Mouse (Mus musculus) mesoderm, embryonic 11.5 days (tissue): ENCODE results near the gene Tsga10ip.
"Not testable (repeated sequence)": the region's sequence is repeated elsewhere in the genome, so short reads cannot be mapped to it uniquely, and the experiment has no call there.

Experiments
- DNase-seq: peaks from one replicate; pipeline ENCODE4 v3.0.0-alpha.2; 2012; ENCODE audit warnings: low read depth, low spot score

The Tsga10ip gene

DNA sequence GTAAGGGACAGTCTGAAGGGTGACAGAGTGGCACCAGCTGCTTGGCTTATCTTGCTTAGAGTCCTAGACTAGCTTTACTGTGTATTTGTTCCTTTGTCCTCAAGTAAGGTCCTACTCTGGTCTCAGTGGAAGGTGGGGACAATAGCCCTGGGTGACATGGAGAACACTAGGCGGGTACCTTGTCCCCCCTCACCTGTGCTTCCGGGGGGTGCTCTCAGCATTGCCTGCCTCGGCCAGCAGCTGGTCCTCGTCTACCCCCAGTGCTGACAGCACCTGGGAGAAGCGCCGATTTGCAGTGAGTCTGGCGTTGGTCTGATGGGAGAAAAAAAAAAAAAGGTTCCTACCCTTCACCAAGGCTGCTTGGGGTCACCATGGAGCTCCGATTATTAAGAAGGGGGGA is 11.9 kb downstream of the Tsga10ip start:
- DNase-seq, result no peak

DNA sequence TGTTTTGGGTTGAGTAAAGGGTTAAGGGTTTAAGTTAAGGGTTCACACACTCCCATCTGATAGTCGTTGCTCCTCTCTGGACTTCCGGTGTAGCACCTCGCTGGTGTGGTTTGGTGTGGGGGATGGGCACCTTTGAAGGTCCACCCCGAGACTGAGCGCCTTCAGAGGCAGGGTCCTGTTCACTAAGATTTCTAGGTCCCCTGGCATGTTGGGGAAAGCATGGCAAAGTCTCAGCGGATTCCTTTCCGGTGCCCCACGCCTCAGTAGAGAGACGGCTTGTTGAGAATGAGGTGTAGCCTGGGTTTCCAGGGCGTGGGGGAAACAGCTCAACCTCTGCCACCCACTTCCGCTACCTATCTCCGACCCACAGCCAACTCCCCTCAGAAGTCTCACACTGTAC is 12.7 kb downstream of the Tsga10ip start:
- no peak for DNase-seq

DNA sequence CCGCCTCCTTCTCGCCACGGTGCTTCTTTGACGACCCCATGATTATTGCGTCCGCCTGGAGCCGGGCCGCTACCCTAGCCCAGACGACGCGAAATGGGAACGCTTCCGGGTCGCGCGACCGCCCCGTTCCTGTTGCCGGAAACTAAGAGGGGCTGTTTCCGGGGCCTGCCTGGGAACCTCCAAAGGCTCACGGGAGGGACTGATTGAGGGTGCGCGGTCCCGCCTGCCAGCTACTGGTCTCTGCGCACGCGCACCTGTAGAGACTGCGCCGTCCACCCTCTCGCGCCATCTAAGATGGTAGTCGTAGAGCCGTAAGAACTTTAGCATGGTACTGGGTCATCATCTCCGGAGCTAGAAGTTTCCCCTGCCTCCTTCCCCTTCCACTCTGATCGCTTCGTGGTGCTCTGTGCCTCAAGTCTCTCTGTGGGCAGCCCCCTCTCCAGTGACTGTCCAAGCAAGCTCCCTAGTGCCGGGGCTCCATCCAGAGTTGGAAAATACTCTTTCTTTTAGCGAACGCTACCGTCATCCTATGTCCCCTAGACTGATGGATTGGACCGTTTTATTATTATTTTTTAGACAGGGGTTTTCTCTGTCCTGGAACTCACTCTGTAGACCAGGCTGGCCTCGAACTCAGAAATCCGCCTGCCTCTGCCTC is 13.6 kb downstream of the Tsga10ip start, which contains the start of gene Sart1:
Sart1 (minus strand) TSS at position 116 of the 655 bp plus-strand sequence.
- peak; percentile 96 for DNase-seq

DNA sequence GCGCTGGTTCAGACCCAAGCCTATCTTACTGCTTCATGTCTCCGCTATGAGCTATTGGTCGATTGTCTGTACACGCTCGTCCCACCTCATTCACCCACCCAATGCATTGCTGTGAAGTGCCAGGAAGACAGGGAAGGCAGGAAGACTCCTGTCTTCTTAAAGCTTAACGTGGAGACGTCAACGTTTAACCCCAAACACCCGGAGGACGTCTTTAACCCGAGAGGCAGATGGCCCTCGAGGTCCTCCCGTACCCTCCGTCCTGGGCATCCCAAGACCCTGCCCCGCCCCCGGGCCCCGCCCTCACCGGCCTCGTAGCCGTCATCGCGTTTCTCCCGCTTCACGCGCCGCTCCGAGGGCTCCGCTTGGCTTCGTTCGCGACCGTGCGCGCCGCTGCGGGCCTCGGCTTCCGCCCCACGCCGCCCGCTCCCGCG is 14.3 kb downstream of the Tsga10ip start:
- no peak for DNase-seq

DNA sequence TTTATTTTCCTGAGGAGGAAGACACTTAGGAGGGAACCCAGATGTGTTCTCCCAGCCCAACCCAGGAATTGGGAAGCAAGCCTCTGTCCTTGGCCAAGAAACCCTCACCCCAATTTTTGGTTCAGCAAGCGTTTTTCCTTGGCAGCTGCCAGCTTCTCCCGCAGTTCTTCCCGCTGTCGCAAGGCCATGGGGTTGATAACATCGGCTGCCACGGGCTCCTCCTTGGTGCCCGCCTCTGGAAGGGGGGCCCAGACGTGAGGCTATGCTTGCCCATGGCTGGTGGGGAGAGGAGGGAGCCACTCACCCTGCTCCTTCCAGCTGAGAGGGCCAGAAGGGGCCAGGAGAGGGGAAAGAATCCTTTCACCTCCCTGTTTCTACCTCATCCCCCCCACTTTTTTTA is 17.6 kb downstream of the Tsga10ip start:
- DNase-seq, result no peak

DNA sequence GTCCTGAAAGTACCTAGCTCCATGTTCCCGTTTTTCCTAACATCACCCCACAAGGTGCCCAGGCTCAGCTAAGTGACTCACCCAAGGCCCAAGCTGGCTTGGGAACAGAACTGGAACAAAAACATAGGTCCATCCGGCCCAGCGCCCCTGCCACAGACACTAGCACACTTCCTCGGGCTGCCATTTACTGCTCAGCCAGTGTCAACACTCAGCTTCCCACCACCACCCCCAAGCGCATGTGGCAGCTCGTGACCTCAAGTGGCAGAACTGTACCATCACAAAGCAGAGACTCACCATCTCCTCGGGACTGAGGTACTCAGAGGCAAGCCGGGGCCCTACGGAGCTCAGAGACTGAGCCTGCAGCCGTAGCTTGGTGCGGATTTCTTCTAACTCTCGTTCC is 19.0 kb downstream of the Tsga10ip start:
- DNase-seq, result no peak

DNA sequence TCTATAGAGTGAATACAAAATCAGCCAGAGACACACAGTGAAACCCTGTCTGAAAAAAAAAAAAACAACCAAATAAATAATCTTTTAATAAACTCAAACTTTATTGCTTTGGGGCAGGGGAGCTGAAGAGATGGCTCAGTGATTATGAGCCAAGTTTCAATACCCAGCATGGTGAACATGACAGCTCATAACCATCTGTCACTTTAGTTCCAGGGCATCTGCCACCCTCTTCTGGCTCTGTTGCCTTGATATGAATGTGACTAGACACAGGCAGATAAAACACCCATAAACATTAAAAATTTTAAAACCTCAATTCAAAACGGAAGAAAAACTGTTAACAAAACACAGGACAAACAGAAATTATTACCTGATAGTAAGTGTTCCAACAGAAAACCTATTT is 24.9 kb downstream of the Tsga10ip start:
- no peak for DNase-seq

DNA sequence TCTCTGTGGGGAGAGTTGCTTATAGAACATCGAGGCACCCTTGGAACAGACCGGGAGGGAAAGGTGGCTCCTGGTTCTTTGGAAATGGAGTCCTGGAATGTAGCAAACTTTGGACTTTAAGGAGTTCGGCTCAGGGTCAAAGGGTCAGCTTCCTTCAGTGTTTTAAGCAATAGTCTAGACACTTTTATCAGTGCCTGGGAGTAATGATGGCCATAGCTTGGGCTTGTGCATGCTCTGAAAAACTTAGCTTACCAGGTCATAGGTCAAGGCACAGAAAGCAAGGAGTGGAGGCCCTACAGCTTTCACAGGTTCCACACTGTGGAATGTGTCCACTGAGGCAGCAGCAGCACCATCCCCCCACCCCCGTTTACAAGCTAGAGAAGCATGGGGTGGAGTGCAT is 27.6 kb downstream of the Tsga10ip start:
- DNase-seq, result no peak

DNA sequence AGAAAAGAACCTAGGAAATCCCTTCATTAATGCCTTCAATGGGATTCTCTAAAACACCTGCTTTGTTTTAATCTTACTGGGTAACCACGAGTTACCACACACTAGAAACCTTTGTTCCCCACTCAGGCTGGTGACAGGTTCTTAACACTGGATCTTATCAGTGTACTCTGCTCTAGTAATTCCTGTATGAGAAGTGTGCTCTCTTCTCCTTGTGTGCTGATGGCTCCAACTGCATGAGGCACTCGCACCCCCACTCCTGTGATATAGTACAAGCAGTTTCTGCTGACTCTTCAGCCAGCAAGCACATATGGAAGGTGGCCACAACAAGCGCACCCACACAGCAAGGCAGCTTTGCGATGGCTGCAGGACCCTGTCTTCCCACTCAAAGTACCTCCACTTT is 28.1 kb downstream of the Tsga10ip start:
- DNase-seq, result no peak

DNA sequence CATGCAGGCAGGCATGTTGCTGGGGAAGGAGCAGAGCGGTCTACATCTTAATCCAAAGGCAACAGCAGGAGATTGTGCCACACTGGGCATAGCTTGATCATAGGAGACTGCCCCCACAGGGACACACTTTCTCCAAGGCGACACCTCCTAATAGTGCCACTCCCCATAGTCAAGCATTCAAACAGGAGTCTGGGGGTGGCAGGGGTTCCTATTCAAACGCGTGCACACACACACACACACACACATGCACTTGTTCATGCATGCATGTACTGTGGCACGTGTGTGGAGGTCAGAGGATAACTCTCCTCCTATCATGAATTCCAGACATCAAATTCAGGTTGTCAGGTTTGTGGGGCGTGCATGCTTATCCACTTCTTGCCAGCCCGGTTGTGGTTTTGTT is 29.6 kb downstream of the Tsga10ip start:
- no peak for DNase-seq

DNA sequence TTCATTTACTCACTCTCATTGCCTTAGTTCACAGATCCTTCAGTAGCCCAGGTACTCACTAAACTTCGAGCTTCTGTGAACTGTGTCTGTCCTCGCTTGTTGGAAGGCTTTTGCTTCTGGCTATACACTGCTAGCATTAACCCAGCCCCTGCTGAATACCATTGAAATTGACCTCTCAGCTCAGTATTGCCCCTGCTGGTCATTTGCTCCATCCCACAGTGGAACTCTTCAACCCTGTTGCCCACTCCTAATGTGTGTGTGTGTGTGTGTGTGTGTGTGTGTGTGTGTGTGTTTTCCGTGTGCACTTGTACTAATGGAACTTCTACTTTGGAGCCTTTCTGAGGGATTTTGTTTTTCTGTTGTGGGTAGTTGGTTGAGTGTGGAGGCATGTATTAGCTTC is 31.4 kb downstream of the Tsga10ip start:
- no peak for DNase-seq

DNA sequence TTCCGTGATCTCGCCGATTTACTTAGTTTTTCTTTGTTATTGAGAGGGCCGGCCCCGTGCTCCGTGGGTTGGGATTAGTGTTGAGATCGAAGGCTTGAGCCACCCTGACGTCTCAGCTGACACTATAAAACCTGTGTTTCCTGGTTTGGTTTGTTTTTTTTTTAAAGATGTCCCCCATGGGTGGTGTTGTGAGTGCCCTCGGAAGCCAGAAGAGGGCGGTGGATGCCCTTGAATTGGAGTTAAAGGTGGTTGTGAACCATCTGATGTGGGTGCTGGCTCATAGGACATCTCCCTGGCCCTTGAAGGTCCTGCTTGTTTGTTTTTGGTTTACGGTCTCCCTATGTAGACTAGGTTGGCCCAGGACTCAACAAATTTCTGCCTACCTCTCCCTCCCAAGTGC is 34.9 kb downstream of the Tsga10ip start:
- no peak for DNase-seq

DNA sequence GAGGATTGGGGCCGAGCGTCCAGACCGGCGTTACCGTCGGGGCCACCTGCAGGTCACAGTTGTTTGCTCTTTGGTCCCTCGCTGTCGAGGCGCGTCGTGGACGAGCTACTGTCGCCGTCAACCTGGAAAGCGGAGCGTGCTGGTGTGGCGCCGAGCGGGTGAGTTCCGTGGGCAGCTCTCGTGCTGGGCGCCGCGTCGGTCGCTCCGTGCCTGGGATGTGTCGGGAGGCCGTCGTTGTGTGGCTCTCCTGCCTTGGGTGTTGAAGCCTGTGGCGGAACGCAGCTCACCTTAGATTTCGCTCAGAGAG is 35.3 kb downstream of the Tsga10ip start, which contains the start of gene Banf1:
Banf1 (minus strand) TSS at position 116 of the 307 bp plus-strand sequence.
- no peak for DNase-seq

DNA sequence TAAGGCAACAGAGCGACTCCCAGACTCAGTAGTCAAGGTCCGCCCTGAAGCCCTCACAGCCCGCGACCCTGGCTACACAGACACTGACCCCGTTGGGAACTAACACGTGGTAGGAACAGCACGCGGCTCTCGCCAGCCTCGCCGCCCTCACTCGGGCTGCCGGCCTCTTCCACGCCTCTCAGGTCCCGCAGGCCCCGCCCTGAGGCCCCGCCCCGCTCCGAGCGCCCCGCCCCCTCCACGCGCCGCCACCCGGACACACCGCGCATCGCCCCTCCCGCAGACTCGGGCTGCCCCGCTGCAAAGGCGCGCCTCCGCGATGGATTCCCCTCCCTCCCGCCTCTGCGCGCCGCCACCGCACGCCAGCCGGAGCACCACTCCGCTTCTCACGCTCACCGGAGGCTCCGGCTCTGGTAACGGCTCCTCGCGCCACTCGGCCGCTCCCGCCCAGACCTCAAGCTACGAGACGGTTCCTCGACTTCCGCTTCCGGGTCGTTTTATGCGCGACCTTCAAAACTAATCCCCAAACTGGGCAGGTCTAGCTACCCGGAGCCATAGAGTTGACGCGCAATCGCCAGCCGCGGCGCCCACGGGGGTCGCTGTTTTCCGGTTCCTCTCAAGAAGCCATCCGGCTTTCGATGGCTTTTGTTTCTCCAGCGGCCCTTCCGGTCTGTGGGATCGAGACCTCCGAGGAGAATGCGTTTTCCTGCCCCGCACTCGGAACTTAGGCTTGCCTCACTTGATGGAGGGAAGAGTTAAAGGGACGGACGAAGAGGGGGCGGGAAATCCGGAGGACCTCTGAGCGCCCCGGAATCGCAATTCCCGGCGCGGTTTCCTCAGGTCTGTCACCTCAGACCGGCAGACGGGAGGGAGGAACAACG is 35.9 kb downstream of the Tsga10ip start, which contains the start of gene Eif1ad:
Eif1ad (plus strand) TSS at position 567 of the 878 bp plus-strand sequence.
- peak; percentile 98 for DNase-seq

DNA sequence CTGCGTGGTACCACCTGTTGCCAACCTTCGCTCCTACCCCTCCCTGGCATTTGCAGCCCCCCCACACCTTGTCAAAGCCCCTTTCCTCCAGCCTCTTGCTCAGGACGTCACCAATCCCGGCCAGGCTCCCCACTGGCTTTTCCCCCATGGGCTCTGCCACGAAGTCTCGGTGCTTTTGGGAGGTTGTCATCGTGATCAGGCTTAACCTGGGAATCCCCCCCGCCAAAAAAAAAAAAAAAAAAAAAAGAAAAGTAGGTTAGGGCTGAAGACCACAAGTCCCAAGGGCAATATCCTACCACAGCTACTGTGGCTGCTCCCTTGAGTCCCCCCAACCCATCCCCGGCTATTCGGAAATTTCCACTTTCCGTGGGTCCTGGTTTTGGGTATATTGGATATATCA is 36.6 kb downstream of the Tsga10ip start:
- no peak for DNase-seq

DNA sequence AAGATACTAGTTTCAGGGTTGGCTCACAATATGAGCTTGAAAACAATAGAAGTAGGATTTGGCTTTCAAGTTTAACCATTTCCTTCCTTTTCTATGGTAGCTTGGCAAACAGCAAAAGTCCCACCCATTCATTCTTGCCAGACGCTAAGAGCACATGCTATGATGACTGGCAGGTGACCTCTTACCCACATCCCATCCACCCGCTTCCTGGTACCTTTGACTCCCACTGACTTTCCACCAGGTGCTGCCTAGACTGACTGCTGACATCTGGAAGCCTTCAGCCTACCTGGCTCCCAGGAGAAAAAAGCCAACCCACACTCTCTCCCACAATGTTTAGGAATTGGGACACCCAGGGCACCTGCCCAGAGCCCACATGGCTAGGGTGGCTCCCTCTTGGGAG is 38.2 kb downstream of the Tsga10ip start:
- no peak for DNase-seq

DNA sequence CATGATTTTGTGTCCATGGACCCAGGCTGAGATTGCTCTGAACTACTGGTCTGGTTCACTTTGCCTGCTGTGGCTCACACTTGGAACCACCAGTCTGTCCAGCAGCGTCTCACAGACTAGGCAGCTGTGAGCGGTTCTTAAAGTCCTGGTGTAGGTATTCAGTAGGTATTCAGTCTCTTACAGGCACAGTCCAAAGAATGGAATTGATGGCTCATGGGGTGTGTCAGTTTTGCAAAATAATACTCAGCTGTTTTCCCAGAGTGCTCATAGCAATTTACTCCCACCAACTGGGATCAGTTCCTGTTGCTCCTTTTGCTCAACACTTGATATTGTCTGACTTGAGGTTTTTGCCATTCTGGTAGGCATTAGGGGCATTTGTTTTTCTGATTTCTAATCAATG is 40.1 kb downstream of the Tsga10ip start:
- no peak for DNase-seq

DNA sequence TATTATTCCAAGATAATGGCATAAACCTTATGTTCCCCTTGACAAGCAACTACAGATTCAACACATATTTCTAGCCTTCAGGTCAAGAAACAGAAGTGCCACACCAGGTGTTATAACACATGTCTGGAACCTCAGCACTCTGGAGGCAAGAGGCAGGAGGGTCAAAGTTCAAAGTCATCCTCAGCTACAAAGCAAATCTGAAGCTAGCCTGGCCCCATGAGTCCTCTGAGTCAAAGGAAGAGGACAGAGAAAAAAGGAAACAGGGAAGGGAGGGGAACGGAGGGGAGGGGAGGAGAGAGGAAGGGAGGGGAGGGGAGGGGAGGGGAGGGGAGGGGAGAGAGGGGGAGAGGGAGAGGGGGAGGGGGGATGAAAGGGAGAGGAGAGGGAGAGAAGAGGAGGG is 46.2 kb downstream of the Tsga10ip start:
- DNase-seq, result no peak

DNA sequence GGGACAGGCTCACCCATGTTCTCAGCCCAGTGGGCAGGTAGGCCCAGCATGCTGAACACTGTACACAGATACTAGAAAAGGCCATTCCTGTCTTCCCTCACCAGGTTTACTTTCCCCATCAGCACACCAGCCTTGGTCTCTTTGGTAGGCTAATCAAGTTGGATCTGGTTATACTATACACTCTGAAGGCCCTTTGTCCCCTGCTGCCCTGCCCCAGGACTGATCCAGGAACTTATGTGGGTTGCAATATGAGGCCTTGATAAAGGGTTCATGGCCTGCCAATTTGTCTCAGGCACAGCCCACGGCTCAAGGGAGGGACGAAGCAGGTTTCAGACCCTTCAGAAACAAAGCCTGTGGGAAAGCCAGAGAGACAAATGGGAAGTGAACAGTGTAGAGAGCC is 48.7 kb downstream of the Tsga10ip start:
- no peak for DNase-seq

DNA sequence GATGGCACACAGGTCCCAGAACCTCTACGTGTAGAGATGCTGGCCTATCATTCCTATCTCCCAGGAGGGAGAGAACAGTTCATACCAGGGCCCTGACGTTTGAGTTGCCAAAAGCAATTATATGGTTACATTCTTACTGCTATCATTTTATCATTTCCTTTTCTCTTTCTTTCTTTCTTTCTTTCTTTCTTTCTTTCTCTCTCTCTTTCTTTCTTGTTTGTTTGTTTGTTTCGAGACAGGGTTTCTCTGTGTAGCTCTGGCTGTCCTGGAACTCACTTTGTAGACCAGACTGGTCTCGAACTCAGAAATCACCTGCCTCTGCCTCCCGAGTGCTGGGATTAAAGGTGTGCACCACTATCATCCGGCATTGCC is 52.8 kb downstream of the Tsga10ip start, which contains the start of gene Cst6:
Cst6 (minus strand) TSS at position 73 of the 372 bp plus-strand sequence.
- not testable (repeated sequence) for DNase-seq

DNA sequence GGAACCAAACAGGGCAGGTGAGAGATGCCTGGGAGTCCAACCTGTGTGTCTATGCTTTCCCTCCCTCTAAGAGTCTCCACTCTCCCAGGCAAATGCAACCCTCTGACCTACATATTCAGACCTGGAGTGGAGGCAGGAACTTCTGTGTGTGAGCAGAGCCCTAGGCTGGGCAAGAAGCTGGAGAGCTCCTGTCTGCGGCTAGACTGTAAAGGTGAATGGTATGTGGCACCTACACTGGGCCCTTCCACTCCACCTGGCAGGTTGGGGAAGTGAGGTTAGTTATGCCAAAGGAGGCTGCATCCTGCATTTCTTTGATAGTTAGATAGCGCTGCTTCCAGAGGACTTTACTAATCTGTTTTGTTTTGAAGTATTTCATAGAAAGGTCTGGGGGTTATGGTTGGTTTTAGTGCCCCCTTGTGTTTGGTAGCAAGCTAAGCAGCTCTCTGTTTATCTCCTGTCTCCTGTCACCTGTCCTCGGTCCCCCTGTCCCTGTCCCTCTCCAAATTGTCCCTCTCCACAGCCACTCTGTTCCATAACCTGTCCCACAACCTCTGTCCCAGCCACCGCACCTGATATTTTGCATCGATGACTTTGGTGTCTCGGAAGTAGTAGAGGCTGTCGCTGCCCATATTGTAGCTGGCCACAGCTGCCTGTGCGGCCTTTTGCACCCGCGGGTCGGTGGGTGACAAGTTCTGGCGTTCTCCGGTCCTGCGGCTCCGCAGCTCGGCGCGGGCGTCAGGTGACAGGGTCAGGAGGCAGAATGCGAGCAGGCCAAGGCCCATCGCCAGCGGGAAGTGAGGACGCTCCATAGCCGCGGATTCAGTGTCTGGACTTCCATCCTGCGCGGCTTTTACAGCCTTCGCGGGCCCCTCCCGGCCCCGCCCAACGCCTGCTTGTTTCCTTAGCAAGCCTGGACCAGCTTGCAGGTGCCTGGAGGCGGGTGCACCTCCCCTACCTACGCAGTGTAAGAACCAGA is 53.5 kb downstream of the Tsga10ip start:
- no peak for DNase-seq

DNA sequence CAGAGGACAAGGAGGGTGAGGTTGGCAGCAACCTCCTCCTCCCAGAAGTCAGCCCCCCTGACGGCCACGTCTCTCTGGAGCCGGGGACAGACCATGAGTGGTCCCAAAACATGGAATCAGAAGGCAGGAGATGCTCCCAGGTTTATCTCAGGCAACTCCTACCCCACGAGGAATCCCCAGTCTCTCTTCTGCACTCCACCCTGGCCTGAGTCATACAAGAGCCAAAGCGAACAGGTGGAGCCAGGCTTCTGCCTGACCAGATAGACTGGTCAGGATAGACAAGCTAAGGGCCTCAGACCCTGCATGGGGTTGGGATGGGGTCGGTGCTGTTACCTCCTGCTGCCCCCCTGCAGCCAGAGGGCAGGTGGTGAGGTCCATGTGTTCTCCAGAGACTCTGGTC is 54.3 kb downstream of the Tsga10ip start:
- no peak for DNase-seq
